Mouse (Mus musculus): ENCODE data around the gene Stk10. TPM values are rescaled to one million over a fixed set of nuclear protein-coding genes. Genes with fewer than 3 reads are reported as not detected.
"Not testable (repeated sequence)": the region's sequence is repeated elsewhere in the genome, so short reads cannot be mapped to it uniquely, and the experiment has no call there.

Gene Stk10
- total RNA-seq (2022), result 1 to 10 TPM; 7.4 to 9.9 (median 9.3) TPM

DNA sequence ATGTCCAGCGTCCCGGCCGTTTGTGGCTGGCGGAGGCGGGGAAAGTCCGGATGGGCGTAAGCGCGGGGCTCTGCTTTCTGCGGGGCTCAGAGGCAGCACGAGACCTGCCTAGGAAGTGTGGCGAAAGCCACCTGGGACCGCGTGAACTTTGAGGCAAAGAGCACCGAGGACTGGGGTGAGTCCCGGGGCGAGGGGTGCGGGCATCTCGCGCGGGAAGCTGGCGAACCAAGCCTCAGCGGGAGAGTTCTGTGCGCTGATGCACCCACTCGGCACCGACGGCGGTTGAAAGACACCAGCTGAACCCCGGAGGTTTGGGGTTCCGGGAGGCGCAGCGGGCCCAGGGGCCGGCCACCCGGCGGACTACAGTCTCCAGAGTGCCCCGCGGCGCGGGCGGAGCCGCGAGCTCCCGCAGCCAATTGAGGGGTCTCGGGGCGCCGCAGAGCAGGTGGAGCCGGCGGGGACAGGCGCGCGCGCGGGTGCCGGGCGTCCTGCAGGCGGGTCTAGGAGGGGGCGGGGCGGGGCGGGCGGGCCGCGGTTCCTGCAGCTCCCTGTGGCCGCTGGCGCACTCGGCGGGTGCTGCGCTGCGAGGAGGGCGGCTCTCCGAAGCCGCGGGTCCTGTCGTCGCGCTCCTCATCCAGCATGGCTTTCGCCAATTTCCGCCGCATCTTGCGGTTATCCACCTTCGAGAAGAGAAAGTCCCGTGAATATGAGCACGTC is at the start of gene Stk10:
TSS of gene Stk10 (plus strand) at position 541 of the 717 bp plus-strand sequence.
- DNase-seq (ENCODE audit: low spot score in 2 of 2), result peak; percentile 62 to 93

DNA sequence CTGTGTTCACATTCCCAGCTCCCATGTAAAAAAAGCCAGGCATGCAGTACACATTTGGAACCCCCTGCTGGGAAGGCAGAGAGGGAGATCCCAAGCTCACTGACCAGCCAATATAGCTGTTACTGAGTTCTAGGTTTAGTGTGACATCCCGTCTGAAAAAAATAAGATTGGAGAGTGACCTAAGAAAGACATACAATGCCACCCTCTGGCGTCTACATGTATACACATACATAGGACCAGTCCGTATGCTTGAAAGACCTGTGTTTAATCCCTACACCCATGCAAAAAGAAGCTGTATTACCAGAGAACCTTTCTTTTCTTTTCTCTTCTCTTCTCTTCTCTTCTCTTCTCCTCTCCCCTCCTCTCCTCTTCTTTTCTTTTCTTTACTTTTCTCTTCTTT is 47.8 kb upstream of the Stk10 start:
- DNase-seq (ENCODE audit: low spot score in 2 of 2), result no peak

DNA sequence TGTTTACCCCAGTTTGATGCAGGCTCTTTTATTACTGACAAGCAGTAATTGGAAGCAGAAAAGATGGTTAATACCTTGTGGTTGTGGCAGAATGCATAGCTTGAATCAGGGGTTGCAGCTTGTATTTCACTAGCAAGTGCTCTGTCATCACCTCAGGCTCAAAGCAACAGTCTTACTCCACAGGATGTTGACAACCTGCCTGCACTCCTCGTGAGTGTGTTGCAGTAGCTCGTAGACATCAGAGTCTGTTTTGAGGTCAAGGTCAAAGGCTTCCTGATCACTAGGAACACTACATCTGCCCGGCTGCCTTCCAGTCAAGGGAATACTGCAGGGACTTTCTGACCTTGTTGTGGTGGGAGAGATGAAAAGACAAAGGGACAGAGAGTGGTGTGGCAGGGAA is 46.5 kb upstream of the Stk10 start:
- DNase-seq (ENCODE audit: low spot score in 2 of 2), result no peak

DNA sequence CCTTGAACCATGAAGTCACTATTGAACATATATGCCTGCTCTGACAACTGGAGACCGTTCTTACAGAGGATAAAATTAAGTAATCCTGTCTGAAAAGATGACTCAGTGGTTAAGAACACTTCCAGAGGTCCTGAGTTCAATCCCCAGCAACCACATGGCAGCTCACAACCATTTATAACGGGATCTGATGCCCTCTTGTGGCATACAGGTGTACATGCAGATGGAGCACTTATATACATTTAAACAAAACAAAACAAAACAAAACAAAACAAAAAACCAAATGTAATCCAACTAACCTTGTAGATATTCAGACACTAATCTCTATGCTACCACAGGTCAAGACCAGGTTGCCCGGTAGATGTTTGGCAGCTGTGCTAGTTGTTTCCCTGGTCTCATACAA is 45.6 kb upstream of the Stk10 start:
- DNase-seq (ENCODE audit: low spot score in 2 of 2), result no peak

DNA sequence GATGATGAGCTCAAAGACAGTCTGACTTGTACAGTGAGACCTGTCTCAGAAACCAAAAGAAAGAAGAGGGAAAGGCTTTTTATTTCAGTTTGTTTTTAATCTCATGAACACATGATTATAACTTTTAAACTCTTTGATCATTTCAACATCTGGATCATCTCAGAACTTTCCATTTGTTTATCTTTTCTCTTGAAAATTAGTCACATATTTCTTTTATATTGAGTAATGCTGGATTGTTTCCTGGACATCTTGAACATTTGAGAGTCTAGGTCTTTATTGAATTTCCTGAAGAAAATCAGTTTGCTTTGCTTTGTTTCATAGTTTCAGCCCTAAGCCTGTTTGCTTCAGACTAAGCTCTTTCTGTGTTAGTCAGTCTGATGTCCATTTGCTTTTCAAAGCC is 44.8 kb upstream of the Stk10 start:
- DNase-seq (ENCODE audit: low spot score in 2 of 2), result no peak

DNA sequence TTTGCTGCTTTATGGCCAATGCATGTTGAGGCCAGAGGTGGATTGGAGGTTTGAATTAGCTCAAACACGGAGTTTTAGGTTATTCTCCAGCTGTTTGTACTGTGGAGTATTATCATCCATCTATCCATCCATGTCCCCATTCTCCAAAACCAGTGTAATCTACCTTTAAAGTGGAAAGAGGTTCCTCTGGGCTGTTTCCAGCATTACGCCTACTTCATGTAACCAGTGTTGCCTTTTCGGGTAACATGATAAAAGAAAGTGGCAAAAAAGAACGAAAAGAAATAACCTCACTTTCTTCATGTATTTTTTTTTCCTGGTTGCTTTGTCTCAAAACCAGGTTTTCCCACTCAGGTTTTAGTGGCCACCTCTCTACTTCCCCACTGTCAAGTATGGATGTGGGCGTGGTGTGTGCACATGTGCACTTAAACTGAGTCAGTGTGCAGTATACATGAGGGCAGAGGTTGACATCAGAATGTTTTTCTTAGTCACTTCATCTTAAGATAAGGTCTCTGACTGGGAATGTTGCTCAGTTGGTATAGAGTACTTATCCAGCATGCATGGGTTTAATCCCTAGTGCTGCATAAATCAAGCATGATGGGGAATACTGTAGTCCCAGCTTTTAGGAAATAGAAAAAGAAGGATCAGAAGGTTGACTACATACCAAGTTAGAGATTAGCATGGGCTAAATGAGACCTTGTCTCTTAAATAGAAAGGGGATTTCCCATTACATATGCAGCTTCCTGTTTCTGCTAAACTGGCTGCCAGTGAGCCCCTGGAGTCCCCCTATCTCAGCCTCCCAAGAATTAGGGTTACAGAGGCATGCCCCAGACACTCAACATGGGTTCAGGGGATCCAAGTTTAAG is 44.1 kb upstream of the Stk10 start:
- no peak for DNase-seq (ENCODE audit: low spot score in 2 of 2)

DNA sequence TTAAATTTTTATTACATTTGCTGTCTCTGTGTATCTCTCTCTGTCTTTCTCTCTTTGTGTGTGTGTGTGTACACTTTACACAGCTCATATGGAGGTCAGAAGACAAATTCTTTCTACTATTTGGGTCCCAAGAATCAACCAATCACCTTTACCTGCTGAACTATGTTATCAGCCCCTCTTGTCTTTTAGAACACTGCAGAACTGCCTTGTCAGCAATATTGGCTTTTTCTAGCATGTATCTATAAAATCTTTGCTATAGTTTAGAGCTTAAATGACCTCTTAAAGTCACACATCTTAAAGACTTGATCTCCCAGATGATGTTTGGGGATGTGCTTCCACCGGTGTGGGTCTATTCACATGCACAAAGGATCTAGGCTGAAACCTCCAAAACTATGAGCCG is 42.0 kb upstream of the Stk10 start:
- no peak for DNase-seq (ENCODE audit: low spot score in 2 of 2)

DNA sequence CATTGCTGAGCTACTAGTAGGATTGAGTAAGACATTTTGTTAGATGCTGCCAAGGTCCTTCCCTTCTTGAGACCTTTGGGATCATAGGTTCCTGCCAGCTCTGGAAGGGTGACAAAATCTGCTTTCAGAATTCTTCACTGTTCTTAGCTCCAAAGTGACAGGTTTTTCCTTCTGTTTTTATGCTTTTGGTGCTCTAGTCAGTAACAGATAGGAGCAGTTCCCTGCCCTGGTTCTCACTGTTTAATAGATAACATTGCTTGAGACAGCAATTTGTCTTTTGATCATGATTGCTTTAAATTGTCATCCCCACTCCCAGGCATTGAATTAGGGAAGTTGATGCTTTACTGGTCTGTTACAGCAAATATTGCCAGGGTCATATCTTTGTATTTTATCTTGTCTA is 39.8 kb upstream of the Stk10 start:
- no peak for DNase-seq (ENCODE audit: low spot score in 2 of 2)

DNA sequence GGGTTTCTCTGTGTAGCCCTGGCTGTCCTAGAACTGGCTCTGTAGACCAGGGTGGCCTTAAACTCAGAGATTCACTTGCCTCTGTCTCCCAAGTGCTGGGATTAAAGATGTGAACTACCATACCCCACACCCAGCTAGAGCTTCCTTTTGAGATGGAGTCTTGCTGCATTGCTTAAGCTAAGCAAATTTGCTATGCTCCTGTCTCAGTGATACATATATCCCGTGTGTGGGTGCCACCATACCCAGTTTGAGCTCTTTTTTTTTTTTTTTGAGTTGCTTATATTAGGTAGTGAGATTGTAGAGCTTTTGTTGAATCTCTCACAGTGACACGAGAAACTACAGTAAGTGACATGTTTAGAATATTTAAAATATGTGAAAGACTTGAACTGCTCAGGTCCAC is 37.8 kb upstream of the Stk10 start:
- DNase-seq (ENCODE audit: low spot score in 2 of 2), result no peak

DNA sequence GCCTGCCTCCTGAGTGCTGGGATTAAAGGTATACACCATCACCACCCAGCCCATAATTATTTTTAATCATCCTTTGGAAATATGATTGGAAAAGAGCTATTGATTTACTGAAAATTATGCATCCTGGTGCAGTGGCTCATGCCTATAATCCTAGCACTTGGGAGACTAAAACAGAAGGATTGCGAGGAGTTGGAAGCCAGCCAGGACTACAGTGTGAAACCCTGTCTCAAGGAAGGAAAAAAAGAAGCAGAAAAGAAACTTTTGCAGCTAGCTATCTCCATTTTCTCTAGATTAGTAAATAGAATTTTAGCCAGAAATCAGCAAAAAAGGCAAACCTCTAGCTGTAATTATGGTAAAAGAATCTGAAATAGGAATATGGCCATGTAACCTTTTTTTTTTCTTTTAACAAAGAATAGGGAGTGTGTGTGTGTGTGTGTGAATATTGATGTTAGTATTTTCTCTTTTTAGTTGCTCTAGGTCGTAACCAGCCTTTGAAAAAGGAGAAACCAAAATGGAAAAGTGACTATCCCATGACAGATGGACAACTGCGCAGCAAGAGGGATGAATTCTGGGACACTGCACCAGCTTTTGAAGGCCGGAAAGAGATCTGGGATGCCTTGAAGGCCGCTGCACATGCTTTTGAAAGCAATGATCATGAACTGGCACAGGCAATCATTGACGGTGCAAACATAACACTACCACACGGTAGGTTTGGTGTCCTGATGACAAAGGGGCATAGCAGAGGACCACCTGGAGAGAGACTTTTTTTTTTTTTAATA is 34.2 kb upstream of the Stk10 start:
- DNase-seq (ENCODE audit: low spot score in 2 of 2), result peak in 1 of 2 experiments; percentile 41

DNA sequence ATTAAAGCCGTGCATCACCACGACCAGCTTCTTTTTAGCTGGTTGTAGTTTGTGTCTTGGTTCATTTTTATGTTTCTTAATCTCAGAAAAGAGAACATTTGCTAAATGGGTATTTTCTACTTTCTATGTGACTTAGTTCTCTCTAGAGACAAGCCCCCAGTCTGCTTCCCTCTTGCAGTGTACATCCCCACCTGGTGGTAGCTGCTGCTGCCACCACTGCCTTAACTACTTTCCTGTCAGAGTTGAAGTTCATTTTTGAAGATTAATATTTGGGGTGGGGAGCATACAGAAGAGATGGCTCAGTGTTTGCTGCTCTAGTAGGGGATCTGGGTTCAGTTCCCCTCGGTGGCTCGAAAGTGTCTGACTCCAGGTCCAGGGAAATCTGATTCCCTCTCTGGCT is 33.2 kb upstream of the Stk10 start:
- no peak for DNase-seq (ENCODE audit: low spot score in 2 of 2)

DNA sequence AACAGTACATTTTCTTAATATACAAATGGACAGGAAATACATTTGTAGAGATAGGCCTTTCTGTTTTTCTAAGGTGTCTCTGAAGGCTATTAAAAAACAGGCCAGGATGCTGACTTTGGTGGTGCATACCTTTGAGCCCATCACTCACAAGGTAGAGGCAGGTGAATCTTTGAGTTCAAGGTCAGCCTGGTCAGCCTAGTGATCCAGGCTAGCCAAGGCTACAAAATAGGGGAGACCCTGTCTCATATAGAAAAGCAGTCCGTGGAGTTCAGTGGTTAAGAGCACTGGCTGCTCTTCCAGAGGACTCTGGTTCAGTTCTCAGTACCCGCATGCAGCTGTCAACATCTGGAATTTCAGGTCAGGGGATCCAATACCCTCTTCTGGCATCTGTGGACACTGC is 29.4 kb upstream of the Stk10 start:
- no peak for DNase-seq (ENCODE audit: low spot score in 2 of 2)

DNA sequence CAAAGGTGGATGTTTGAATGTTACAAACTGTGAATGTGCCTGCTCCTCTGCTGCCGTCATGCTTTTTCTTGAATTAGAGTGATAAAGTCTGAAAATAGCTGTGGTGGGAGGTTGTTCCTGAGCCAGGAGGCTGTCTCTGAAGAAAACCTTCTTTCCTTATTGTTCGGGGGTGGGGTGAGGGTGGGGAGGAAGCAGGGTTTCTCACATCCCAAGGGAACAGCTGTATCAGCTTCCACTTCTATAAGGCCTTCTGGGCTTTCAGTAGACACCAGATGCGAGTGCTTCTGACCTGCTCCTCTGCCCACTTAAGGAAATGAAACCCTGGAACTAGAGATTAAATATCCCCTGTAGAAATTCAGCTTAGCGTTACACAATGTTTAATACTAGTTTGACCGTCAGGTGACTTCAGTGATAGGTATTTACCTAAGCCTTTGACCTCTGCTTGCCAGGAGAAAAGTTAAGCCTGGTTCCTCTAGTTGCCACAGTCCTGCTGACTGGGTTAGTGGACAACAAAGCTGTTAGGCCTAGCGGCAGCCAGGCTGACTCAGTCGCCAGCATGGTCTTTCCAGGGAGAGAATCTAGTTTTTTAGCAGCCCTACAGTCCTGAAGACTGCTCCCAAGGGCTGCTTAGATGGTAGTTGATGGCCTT is 27.9 kb upstream of the Stk10 start:
- no peak for DNase-seq (ENCODE audit: low spot score in 2 of 2)

DNA sequence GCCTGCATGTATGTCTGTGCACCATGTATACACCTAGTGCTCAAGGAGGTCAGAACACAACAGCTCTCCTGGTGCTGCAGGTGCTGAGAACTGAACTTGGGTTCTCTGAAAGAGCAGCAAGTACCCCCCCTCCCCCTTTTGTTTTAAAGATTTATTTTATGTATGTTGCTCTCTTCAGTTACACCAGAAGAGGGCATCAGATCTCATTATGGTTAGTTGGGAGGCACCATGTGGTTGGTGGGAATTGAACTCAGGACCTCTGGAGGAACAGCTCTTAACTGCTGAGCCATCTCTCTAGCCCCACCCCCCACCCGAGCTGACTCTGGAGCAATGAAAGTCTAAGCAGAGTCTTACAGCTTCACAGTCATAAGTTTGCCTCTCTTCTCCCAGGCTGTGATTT is 22.2 kb upstream of the Stk10 start:
- DNase-seq (ENCODE audit: low spot score in 2 of 2), result no peak

DNA sequence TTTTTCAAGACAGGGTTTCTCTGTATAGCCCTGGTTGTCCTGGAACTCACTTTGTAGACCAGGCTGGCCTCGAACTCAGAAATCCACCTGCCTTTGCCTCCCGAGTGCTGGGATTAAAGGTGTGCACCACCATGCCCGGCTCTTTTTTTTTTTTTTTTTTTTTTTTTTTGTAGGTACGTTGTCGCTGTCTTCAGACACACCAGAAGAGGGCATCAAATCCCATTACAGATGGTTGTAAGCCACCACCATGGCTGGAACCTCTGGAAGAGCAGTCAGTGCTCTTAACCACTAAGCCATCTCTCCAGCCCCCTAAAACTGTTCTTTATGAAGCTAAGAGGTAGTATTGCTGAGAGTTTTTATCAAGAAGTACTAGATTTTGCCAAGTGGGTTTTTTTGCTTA is 18.3 kb upstream of the Stk10 start:
- not testable (repeated sequence) for DNase-seq (ENCODE audit: low spot score in 2 of 2)

DNA sequence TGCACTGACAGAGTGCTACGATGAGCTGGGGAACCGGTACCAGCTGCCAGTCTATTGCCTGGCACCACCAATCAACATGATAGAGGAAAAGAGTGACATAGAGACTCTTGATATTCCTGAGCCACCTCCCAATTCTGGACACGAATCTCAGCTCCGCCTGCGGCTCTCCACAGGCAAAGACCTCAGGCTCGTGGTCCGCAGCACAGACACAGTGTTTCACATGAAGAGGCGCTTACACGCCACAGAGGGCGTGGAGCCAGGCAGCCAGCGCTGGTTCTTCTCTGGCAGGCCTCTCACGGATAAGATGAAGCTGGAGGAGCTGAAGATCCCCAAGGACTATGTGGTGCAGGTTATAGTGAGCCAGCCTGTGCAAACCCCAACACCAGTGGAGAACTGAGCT is 17.0 kb upstream of the Stk10 start:
- DNase-seq (ENCODE audit: low spot score in 2 of 2), result no peak

DNA sequence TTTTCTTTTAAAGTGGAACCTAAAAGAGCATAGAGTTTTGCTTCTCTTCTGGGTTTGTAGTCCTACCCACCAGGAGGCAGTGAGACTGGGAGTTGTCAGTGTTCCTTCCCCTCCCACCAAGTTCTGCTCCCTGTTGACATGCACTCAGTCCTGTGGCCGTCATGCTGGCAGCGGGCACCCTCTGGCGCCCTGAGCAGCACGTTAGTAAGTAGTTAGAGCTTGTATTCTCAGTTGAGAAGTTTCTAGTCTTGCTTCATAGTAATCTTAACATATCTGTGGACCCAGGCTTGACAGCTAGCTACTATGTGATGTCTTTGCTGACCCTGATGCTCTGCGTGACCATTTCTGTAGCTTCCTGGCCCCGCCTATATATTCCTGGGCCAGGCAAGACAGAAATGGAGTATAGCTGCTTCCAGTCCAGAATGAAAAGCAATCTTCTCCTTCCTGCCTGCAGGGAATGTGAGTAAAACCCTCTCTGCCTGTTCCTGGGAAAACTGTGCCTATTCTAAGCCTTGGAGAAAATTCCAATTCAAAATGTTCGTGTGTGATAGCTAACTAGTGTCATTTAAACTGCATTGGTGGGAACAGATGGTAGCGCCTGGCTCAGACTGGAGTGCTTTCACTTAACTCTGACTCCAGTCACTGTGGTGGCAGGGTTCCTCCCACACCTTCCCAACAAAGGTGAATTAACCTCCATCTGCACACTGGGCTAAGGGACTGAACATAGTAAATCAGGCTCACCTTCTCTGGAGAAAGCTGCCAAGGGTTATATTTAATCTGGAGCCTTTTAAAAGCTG is 16.0 kb upstream of the Stk10 start:
- peak in 1 of 2 experiments; percentile 71 for DNase-seq (ENCODE audit: low spot score in 2 of 2)

DNA sequence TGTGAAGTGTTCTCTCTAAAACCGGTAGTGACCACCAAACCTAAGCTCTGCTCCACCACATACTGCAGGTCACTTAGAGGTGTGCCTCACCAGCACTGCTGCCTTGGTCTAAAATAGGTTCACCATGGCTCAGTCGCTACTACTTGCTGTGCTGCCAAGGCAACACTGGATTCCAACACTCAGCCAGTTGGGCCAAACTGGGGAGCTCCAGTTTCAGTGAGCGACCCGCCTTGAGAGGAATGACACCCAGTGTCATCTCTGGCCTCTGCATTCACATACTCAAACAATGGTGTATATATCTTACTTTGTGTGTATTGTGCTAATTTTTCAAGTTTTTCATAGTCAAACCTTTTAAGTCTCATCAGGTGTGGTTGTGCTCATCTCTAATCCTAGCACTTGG is 14.3 kb upstream of the Stk10 start:
- no peak for DNase-seq (ENCODE audit: low spot score in 2 of 2)

DNA sequence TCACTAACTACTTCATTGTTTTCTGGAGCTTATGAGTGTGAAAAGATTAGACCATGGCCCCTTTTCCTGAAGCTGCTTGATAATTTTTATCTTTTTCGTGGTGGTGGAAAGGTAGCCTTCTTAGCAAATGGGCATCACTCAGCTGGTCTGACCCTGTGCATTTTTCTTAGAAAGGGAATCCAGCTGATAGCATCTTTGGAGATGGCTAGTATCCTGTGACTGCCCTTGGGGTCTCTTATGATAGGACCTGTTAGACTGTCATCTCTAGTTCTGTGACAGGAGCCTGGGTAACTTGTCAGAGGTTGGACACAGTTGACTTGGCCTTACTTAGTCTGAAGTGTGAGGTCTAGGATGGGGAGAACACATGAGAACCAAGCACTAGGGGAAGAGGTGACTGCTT is 13.8 kb upstream of the Stk10 start:
- no peak for DNase-seq (ENCODE audit: low spot score in 2 of 2)

DNA sequence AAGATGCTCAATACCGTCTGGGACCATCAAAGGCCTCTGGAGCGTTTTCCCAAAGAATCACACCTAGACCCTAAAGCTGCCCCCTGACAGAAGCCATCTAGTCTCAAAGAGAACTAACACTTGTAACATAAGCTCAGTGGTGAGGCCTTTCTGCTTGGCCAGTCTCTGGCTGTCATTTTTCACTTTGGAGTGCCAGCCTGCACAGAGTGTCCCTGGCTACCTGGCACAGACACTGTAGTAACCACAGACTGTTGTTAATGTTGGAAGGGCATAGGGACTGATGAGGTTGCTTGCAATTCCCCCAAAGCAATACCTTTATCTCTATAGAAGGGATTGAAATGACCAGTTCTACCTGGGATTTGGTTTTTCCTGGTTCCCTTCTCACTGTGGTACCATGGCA is 11.9 kb upstream of the Stk10 start:
- DNase-seq (ENCODE audit: low spot score in 2 of 2), result no peak

All from left cerebral cortex, adult 8-10 months (tissue).